Mouse (Mus musculus): ENCODE data around the gene Snd1.
A peak's percentile ranks its signal among the peaks of the same experiment; 100 is the strongest.

The Snd1 gene

DNA sequence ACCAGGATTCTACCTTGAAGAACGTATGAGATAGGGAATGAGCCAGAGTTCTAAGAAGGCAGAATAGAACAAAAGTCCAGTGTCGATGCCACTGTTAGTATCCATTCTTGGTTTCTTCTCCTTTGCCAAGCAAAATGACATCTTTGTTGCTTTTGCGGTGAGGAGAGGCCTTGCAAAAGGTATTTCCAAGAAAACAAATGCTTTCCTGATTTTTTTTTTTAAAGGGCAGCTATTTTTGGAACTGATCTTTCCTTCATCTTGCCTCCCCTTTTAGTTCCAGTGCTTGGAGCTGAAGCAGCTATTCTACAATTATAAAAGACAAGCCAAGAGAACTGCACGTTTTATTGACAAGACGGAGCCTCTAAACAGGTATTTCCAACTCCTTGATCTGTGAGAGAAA, at the start of gene Snd1:
TSS of gene Snd1 (plus strand) at position 301 of the 400 bp plus-strand sequence.
- no peak for DNase-seq

DNA sequence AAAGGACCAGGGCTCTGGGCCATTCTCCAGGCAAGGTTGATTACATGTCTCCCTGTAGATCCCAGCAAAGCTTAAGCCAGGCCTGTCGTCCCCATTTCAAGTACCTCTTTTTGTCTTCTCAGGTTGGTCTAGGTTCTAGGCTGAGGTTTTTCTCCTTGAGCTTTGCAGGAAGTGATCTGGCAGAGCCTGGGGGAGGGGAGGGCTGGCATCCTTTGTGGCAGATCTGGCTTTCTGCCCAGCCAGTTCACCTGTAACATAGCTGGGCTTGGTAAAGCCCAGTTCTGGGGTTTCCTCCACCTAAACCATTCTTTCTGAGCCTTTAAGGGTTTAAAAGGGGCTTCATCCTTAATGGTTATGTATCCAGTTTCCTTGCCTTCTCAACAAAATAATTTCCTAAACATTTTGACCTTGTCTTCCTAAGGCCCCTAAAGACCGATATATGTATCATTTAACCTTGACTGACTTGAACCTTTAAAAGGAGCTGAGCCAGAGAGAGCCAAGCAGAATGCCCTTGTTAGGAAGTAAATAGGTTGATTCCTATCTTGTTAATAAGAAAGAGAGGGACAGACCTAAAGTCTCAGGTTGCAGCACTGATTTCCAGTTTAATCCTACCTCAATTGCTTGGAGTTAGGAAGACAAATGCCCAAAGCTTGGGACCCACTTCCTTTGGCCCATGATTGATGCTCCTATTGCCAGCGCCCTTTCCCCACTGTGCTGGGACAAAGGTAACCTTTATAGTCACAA, 47.7 kb upstream of the Snd1 start, which contains the start of gene Fscn3:
TSS of gene Fscn3 (plus strand) at position 694 of the 744 bp plus-strand sequence.
- DNase-seq: peak; percentile 51 to 55

DNA sequence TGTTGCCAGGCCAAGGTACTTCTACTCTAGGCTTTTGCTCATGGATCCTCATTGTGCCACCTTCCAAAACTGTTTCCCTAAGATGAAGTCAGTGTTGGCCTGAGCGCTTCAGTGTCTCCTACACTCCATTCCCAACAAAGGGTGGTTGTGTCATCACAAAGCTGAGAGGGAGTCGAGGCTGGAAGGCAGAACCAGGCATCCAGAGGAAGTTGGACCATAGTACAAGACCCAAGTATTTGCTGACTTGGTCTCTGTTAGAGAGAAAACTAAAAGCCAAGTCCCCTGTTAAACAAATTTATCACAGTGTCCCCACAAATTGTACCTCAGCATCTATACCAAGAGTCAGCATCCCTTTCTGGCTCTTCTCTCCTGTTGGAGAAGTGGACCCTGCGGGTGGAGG, 46.6 kb upstream of the Snd1 start, which contains the start of gene Gcc1:
TSS of gene Gcc1 (minus strand) at position 101 of the 400 bp plus-strand sequence.
- no peak for DNase-seq

DNA sequence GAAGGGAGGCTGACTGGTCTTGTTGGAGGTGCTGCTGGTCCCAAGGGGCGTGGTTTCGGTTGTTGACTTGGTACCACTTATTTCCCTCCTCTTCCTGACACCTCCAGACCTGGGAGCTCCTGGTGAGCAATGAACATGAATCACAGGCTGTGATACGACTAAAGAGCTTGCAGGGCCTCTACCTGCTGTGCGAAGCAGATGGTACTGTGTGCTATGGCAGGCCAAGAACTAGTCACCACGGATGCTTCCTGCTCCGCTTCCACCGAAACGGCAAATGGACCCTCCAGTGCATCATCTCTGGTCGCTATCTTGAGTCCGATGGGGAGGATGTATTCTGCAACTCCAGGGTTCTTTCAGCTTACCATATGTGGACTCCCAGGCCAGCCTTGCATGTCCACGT, 45.1 kb upstream of the Snd1 start:
- no peak for DNase-seq

DNA sequence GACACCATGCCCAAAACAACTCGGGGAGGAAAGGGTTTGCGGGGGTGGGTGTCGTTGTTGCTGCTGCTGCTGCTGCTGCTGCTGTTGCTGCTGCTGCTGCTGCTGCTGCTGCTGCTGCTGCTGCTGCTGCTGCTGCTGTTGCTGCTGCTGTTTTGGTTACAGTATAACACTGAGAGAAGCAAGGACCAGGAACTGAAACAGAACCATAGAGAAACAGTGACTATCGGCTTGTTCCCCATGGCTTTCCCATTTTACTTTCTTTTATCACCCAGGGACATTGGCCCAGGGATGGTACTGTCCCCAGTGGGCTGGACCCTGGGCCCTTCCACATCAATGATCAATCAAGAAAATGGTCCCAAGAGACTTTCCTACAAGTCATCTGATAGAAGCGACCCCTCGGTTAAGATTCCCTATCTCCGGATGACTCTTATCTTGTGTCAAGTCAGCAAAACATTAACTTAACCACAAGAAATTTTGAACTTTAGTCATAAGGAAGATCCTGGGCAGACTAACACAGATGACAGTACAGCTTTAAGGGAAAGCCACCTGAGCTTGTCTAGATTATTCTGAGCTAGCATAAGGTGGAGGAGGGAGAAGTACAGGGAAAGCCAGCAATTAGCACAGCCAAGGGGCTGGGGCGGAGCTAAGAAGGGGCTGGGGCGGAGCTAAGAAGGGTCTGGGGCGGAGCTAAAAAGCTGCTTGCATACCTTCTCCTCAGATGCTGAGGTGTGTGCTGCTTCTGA, 44.0 kb upstream of the Snd1 start:
- DNase-seq: no peak

DNA sequence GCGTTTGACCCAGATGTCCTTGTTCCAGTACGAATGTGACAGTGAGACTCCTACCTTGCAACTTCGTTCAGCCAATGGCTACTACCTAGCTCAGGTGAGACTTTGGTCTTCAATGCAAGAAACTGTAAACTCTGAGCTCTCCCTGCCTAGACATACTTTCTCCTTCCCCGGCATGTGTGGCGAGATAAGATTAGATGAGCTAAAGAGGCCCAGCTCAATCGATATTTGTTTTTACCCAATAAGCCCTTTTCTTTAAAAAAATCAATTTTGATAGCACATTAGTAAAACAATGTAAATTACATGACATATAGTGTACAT, 43.4 kb upstream of the Snd1 start:
- no peak for DNase-seq

DNA sequence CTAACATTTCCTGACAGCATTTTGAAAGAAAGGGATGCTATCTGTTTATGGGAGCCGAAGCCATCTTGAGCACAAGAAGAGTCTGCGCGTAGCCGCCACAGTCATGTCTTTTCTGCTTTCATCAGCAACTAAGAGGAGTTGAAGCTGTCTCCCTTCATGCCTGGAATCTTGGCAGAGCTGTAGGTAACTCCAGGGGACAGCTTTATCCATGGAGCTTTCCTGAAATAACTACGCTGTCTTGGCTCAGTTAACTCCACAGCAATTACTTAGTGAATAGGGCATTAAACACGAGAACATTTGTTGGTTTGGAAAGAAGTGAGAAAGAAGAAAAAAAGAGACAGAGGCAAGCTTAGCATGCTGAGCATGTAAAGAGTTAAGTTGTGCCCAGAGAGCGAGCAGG, 27.0 kb upstream of the Snd1 start:
- DNase-seq: no peak

DNA sequence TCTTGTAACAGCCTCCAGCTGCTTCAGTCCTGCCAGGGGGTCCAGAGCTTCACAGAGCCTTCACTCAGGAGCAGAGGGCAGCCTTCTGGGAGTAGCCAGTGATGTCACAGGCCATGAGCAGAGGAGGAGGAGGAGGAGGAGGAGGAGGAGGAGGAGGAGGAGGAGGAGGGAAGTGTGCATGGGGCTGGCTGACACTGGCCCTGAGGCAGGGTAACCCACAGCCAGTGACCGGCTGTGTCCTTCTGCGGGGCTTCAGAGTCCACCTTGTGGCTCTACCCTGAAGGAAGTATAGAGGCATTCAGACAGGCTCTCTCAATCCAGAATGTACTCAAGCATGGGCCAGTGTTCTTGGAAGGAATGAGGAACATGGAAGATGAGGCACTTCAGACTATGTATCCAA, 25.7 kb upstream of the Snd1 start, which contains the start of gene Pax4:
TSS of gene Pax4 (minus strand) at position 101 of the 400 bp plus-strand sequence.
- no peak for DNase-seq

DNA sequence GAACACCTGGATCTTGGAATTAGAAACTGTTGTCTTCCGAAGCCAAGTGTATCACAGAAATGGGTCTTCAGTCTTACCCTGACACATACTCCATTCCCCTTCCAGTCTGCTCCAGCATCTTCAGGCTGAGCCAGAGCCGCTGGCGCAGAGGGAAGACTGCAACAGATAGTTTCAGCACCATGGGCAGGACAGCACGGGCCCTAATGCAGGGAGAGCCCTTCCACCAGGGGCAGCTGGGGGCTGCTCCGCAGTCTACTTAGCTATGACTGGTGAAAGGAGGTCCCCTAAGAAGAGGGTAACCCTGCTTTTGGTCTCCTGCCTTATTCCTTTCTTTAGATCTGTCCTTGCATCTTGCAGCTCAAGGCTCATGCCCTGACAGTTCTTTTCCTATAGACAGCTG, 24.5 kb upstream of the Snd1 start:
- DNase-seq: no peak

DNA sequence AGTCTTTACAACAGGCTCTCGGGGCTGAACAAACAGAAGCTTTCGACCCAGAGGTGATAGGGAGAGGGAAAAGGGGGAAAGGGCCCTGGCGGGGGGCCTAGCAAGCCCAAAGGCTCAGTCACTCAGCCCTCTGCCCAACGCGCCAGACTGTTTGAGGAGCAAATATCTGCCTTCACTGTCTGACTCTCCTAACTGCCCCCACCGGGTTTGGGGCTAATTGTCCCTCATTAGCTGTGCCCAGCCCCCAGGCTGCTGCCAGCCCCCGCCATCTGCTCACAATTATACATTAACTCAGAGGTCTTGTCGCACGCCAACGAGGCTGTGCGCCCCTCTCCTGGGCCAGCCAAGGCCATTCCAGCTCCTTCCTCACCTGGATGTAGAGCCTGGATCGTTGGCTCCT, 24.0 kb upstream of the Snd1 start:
- no peak for DNase-seq

DNA sequence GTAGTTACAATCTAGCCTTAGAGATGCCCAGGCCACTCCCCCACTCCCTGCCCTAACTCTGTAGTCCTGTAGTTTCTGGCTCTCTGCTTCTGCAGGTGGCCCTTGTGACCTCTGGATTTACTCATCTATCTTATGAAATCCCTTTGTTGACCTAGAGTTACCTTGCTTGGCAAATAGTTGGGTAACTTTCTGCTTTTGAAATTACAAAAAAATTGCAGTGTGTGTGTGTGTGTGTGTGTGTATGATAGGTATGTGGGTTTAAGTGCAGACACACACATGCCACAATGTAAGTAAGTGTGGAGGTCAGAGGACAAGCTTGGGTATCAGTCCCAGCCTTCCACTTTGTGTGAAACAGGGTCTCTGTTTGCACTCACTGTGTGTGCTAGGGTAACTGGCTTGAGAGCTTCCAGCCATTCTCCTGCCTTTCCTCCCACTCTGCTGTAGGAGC, 15.7 kb upstream of the Snd1 start:
- DNase-seq: no peak

DNA sequence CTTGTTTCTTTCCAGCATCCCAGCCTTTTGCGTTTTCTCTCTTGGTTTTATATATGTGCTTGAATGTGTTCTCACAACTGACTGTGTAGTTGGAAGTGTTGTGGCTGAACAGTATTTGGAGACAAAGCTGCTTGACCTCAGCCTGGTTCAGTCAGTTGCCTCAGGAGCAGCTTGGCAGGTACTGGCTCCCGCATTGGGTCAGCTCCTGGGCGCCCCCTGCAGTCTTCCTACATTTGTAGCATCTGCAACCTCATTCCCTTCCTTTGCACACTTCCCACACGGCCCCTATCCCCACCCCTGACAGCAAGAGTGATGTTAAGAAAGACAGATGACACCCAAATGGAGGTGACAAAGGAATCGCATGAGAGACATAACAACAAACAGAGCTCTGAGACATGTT, 14.4 kb upstream of the Snd1 start:
- DNase-seq: peak; percentile 62 to 82

DNA sequence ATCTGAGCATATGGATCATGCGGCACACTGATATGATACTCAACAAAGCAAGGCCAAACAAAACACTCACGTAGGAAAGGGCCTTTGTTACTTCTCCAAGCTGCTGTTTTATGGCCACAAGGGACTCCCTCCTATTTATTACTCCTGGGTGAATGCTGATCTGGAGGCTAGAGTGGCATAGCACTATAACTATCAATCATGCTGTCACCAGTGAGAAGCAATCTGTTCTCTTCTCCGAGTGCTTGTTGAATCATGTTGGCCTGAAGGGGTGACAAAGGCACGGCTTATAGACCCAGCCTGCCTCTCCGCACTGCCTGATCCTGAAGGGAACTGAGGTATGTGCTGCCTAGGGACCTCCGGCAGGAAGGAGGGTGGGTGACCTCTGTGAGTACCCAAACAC, 10.3 kb upstream of the Snd1 start:
- DNase-seq: no peak

DNA sequence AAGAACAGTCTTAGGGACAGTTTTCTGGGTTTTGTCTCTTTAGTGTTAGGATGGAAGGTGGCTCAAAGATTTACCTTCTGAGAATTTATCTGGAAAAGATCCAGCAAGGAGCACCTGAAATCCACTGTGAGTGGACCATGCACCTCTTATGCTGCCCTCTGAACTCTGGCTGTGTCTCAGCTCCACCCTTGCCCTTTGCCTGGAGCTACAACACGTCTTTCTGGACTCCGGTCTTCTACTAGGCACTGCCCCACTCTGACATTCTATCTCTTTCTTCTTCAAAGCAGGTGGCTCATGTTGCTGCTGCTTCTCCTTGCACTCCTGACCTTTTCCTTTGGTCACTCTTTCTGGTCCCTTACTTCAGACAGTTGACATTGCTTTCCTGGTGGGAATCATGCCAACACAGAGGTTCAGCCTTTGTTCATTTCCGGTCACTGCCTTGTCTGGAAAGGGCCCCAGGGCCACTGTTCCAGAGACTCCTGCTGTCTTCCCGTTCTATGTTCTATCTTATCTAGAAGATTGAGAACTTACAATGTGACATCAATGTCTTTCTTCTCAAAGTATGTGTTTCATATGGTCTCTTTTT, 4.8 kb upstream of the Snd1 start:
- peak; percentile 16 to 34 for DNase-seq

DNA sequence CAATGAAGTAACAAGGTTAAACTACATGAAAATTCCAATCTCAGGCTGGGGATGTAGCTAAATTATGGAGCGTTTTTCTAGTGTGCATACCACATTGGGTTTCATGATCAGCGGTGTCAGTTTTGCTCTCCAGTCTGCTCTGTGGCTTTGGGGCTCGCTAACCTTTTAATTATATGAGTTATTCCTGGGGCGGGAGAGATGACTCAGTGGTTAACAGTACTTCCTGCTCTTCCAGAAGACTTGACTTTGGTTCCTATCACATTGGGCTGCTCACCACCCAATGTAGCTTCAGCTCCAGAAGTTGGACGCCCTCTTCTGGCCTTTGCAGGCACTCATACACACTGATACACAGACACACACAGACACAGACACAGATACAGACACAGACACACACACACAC, 4.3 kb upstream of the Snd1 start:
- DNase-seq: no peak

DNA sequence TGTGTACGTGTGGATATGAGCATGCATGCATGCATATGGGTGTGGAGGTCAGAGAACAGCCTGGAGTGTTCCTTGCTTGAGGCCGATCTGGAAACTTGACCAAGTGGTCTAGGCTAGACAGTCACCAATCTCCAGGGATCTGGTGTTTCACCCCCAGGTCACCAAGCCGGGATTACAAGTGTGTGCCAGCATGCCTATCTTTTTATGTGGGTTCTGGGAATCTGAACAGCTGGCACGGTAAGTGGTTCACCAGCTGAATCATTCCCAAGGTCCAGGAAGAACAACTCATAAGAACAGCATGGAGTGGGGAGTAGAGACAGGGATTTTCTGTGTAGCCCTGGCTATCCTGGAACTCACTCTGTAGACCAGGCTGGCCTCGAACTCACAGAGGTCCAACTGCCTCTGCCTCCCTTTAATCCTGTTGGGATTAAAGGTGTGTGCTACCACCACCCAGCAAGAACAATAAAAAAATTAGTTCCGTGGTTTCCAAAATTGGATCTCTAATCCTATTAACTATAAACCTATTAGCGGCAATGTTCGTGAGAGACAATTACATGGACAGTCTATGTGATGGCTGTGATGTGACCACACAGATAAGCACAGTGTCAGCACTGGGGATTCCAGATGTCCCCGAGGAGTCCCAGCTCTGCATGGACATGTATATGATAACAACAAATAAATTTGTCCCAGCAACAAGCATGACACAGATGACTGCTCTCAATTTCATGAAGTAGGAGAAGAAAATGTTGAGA, 3.5 kb upstream of the Snd1 start:
- no peak for DNase-seq

DNA sequence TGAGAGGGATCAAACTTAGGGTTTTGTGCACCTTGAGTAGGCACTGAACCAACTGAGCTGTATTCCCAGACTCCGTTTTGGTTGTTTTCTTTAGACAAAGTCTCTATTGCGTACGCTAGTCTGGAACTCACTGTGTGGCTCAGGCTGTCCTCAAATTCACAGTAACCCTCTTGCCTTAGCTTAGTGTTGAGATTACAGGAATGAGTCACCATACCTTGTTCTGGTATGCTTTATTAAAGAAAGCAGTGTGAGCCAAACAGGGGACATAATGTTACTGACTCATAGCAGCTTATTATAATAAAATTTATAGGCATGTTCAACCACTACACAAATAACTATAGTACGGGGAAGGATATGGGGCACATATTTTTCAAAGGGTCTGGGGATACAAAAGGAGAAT, 728 bp upstream of the Snd1 start:
- DNase-seq: no peak

DNA sequence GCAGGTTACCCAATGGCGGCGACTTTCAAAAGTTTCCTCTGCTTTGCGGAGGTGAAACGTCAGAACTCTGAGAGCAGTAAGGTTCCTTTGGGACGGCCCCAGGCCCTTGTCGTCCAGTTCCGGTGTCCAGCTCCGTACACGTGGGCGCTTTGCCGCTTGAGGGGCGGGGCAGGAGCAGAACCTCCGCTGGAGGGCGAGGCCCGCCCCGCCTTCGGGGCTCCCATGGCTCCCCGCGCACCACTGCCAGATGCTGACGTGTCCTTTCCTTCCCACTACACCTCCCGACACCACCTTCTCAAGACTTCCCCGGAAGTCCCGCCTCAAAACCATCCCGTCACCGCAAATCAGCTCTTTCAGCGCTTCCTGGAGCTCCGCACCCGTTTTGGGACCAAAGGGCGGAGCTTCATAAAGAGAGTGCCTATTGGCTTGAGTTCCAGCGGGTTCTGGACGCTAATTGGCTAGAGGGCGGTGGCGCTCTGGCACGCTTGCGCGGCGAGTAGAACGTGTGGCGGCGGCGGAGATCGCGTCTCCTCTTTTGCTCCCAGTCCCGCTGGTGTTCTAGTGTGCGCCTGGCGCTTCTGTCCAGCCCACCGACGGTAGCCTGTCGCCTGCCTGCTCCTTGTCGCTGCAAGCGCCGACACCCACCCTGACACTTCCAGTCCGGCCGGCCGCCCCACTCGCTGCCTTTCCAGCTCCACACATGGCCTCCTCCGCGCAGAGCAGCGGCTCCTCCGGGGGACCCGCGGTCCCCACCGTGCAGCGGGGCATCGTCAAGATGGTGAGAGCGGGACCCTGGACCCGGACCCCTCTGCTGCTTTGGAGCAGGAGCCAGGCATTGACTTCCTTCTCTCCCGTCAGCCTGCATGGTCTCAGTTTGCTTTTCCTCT, 5.2 kb downstream of the Snd1 start:
- peak; percentile 99 to 100 for DNase-seq

DNA sequence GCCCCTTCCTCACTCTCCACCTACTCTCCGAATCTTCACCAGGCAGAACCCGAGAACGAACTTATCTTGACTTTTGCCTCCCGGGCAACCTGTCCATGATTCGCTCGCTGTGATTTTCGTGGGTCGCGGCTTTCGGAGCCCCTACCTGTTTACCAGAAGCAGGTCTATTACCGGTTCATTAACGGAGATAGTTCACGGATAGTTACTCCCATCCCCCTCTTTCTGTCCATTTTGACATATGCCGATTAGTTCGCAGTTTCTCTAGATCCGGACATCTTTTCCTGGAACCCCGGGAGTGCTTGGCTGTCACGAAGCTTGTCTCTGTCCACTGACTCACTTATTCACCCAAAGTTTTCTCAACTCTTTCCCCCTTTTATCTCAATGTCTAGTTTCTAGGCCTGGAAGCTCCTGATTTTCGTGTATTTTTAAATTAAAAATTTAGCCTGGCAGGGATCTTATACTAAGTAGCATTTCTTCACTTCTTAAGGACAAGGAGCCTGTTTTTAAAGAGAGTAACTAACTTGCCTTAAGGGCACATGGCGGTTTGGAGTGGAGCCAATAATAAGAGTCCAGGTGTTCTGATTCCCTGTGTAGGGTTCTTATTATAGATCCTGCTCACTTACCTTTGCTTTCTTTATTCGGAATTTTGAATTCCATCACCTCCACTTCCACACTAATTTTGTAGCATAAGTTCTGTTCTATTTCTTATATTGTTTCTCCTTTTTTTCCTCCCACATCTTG, 6.0 kb downstream of the Snd1 start:
- peak in 1 of 2 experiments; percentile 31 for DNase-seq

DNA sequence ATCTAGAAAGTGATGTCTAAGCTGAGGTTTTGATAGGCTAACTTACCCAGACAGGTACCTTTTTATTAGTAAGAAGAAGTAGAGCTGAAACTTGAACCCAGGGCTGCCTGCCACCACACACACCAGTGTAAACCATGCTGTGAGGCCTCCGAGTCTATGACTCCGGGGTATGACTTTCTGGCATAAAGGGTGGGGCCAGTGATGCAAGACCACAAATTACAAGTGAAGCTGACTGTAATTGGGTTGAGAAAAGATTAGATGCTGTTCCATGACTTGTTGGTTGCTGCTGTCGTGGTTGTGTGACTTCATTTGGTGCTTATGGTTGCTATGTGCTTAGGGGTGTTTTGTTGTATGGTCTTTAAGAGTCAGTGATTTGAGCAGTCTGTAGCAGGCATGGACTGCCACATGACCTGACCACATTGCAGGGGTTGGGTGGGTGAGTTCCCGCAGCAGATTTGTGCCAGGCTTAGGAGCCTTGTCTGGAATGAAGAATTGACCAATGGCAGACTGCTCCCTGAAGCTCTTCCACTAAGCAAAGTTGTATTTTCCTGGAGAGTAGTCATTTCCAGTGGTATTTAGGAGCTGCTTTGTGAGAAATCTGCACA, 7.9 kb downstream of the Snd1 start:
- no peak for DNase-seq

DNA sequence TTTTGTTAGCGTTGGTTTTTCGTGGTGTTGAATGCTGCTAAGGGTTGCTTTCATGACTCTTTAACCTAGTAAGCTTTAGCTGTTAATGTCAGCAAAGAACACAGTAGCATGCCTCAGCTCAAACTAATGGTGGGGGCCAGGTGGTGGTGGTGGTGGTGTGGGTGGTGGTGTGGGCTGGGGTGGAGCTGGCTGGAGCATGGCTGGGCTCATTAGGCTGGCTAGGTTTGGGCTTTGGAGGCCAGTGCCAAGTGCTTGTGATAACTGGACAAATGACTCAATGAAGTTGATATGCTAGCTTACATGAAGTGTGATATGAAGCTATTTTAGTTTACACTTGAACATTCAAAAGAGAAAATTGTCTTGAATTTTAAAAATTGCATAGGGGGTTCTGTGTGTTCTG, 11.1 kb downstream of the Snd1 start:
- DNase-seq: no peak

Data from kidney, adult 8-10 months (tissue).